Mouse (Mus musculus): Measurements from ENCODE around the gene Bloc1s6.

The Bloc1s6 gene

GRCm38 (mm10) chr2:122764526-122764925, 26.2 kb downstream of the Bloc1s6 start:
- no peak for DNase-seq (ENCODE audit: low read depth in 2 of 2, low spot score in 2 of 2)

GRCm38 (mm10) chr2:122765071-122765793, 26.9 kb downstream of the Bloc1s6 start, which contains the start of gene Sqor:
Gene Sqor (plus strand): TSS chr2:122765237.
- DNase-seq (ENCODE audit: low read depth in 2 of 2, low spot score in 2 of 2) = peak; percentile 15 to 38

GRCm38 (mm10) chr2:122765794-122766145, 27.5 kb downstream of the Bloc1s6 start:
- no peak for DNase-seq (ENCODE audit: low read depth in 2 of 2, low spot score in 2 of 2)

GRCm38 (mm10) chr2:122771002-122771401, 32.7 kb downstream of the Bloc1s6 start:
- DNase-seq (ENCODE audit: low read depth in 2 of 2, low spot score in 2 of 2) = no peak

- no peak for DNase-seq (ENCODE audit: low read depth in 2 of 2, low spot score in 2 of 2)
These were observed 34.6 kb downstream of the Bloc1s6 start for GRCm38 (mm10) chr2:122772899-122773298.

GRCm38 (mm10) chr2:122775491-122775890, 37.2 kb downstream of the Bloc1s6 start:
- no peak for DNase-seq (ENCODE audit: low read depth in 2 of 2, low spot score in 2 of 2)

- DNase-seq (ENCODE audit: low read depth in 2 of 2, low spot score in 2 of 2) = no peak
These were observed 38.5 kb downstream of the Bloc1s6 start for GRCm38 (mm10) chr2:122776823-122777222.

GRCm38 (mm10) chr2:122779967-122780366, 41.7 kb downstream of the Bloc1s6 start:
- no peak for DNase-seq (ENCODE audit: low read depth in 2 of 2, low spot score in 2 of 2)

GRCm38 (mm10) chr2:122780447-122780846, 42.1 kb downstream of the Bloc1s6 start:
- no peak for DNase-seq (ENCODE audit: low read depth in 2 of 2, low spot score in 2 of 2)

GRCm38 (mm10) chr2:122781590-122782356, 43.5 kb downstream of the Bloc1s6 start:
- no peak for DNase-seq (ENCODE audit: low read depth in 2 of 2, low spot score in 2 of 2)

- no peak for DNase-seq (ENCODE audit: low read depth in 2 of 2, low spot score in 2 of 2)
These were observed 45.4 kb downstream of the Bloc1s6 start for GRCm38 (mm10) chr2:122783730-122784129.

- no peak for DNase-seq (ENCODE audit: low read depth in 2 of 2, low spot score in 2 of 2)
These were observed 46.4 kb downstream of the Bloc1s6 start for GRCm38 (mm10) chr2:122784701-122785100.

GRCm38 (mm10) chr2:122786167-122786566, 47.9 kb downstream of the Bloc1s6 start:
- no peak for DNase-seq (ENCODE audit: low read depth in 2 of 2, low spot score in 2 of 2)

GRCm38 (mm10) chr2:122789311-122789710, 51.0 kb downstream of the Bloc1s6 start:
- DNase-seq (ENCODE audit: low read depth in 2 of 2, low spot score in 2 of 2) = no peak

- DNase-seq (ENCODE audit: low read depth in 2 of 2, low spot score in 2 of 2) = no peak
These were observed 51.4 kb downstream of the Bloc1s6 start for GRCm38 (mm10) chr2:122789730-122790129.
